Mouse (Mus musculus) adrenal gland, postnatal 10 days (tissue): Measurements from ENCODE around the gene Htra1. TPM values are rescaled to one million over a fixed set of nuclear protein-coding genes. Genes with fewer than 3 reads are reported as not detected.

Experiments
- DNase-seq: peaks from one replicate; pipeline ENCODE4 v3.0.0; 2021; ENCODE audit warnings: mixed read lengths
- long read RNA-seq, 2 experiments: library from polyadenylated mRNA; stranded (forward); transcript quantifications; one replicate each; pipeline ENCODE4 v2.0.0; 2021
- total RNA-seq, 2 experiments: library from RNA; stranded (reverse); gene quantifications; 2 replicates each; pipeline ENCODE4 v1.2.3; 2021

Htra1 gene
- 10 to 100 TPM; 76.1 to 89.5 TPM for total RNA-seq
- long read RNA-seq, experiment 1, transcript Htra1-201 (9 exons, 2,041 nt) = major isoform, 325 of 343 reads
- long read RNA-seq, experiment 1, partial matches to known transcripts = 9 of 343 reads
- long read RNA-seq, experiment 1, other reads (novel, unspliced or antisense) = 9 of 343 reads
- long read RNA-seq, experiment 2, transcript Htra1-201 (9 exons, 2,041 nt) = major isoform, 133 of 139 reads
- long read RNA-seq, experiment 2, partial matches to known transcripts = 1 of 139 reads
- long read RNA-seq, experiment 2, other reads (novel, unspliced or antisense) = 5 of 139 reads

DNA sequence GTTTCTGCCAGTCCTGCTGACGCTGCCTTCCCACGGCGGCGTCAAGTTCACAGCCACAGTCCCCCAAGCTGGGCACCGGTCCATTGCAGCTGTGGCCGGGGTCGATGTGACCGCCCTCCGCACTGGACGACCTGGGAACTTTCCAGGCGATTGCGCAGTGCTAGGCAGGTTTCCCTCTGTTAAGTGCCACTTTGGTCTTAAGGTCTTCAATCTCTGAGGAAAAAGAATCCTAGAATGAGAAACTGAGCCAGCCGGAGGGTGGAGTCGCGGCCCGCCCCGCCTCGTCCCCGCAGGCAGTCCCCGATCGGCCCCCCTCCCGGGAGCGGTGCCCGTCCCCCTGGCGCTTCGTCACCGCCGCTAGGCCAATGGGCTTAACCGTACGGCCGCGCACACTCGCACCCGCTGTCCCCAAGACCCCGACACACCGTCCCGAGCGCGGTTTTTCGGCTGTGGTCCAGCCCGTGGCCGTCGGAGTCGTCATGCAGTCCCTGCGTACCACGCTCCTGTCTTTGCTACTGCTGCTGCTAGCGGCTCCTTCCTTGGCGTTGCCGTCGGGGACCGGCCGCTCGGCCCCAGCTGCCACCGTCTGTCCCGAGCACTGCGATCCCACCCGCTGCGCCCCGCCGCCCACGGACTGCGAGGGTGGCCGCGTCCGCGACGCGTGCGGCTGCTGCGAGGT, at the start of gene Htra1:
Htra1 (plus strand) TSS at position 319 of the 679 bp plus-strand sequence.
- DNase-seq = peak; percentile 91

- no peak for DNase-seq
Measured at GRCm38 (mm10) chr7:130886246-130886645, 49.7 kb upstream of the Htra1 start.

- no peak for DNase-seq
Measured at GRCm38 (mm10) chr7:130887946-130888345, 48.0 kb upstream of the Htra1 start.

- no peak for DNase-seq
Measured at GRCm38 (mm10) chr7:130890871-130891270, 45.0 kb upstream of the Htra1 start.

GRCm38 (mm10) chr7:130892973-130893372, 42.9 kb upstream of the Htra1 start:
- DNase-seq = peak; percentile 14

DNA sequence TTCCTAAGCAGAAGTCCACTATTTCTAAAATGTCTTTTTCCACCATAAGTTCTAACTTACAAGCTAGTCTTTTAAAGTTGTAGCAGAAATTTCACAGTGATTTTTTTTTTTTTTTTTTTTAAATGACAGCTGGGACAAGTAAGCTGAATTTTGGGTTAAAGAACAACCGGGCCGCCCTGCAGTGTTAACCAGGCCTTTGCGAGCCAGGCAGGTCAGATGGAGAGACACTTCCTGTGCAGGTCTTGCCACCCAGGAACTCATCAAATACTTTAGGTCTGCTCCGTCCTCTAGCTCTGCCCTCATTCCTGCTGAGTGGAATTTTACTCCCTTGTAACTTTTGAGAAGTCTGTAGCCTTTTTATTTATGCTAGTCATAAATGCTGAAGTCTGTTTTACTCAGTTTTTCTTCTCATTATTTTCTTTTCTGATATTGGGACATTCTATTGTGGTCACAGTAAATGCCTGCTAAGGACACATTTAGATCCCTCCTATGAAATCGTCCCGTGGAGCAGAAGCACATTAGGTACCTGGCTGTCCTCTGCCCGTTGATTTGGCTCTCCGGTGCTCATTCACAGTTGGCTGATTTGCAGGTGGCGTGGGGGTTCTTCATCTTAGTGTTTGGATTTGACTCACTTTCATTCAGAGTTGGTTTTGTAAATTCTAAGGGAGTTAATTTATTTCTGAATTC, 40.8 kb upstream of the Htra1 start:
- DNase-seq = no peak

- no peak for DNase-seq
Measured at GRCm38 (mm10) chr7:130895618-130895945, 40.3 kb upstream of the Htra1 start.

GRCm38 (mm10) chr7:130896064-130896463, 39.8 kb upstream of the Htra1 start:
- no peak for DNase-seq

- no peak for DNase-seq
Measured at GRCm38 (mm10) chr7:130897201-130897600, 38.7 kb upstream of the Htra1 start.

DNA sequence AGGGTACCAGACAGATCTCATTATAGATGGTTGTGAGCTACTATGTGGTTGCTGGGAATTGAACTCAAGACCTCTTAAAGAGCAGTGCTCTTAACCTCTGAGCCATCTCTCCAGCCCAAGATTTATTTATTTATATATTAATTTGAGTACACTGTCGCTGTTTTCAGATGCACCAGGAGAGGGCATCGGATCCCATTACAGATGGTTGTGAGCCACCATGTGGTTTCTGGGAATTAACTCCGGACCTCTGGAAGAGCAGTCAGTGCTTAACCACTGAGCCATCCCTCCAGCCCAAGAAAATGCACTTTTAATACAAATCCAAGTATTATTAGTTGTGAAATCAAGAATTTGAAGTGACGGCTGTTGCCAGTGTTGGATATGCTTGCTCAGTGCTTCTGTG, 37.5 kb upstream of the Htra1 start:
- DNase-seq = no peak

DNA sequence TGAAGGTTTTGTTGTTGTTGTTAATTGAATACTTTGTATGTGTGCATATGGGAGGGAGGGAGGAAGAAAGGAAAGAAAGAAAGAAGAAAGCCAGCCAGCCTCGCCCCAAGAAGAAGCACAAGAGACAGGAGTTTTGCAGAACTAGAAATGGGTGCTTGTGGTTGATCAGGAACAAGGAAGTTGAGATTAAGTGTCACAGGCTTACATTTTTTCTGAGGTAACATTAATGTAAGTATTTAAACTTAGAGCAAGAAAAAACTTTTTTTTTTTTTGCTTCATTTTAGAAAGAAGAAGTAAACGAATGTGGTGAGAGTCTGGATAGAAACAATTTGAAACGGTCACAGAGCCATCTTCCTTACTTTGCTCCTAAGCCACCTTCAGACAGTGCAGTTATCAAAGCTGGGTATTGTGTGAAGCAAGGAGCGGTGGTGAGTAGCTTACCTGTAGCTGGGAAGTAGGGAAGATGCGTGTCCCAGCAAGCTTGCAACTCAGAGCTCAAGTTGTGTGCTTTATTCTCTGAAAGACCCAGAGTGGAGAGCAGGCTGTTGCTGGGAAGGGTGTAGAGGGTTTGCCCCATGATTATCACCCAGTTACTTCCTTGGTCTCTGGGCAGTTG, 35.6 kb upstream of the Htra1 start:
- no peak for DNase-seq

- no peak for DNase-seq
Measured at GRCm38 (mm10) chr7:130902929-130903328, 33.0 kb upstream of the Htra1 start.

GRCm38 (mm10) chr7:130903505-130904074, 32.3 kb upstream of the Htra1 start:
- no peak for DNase-seq

DNA sequence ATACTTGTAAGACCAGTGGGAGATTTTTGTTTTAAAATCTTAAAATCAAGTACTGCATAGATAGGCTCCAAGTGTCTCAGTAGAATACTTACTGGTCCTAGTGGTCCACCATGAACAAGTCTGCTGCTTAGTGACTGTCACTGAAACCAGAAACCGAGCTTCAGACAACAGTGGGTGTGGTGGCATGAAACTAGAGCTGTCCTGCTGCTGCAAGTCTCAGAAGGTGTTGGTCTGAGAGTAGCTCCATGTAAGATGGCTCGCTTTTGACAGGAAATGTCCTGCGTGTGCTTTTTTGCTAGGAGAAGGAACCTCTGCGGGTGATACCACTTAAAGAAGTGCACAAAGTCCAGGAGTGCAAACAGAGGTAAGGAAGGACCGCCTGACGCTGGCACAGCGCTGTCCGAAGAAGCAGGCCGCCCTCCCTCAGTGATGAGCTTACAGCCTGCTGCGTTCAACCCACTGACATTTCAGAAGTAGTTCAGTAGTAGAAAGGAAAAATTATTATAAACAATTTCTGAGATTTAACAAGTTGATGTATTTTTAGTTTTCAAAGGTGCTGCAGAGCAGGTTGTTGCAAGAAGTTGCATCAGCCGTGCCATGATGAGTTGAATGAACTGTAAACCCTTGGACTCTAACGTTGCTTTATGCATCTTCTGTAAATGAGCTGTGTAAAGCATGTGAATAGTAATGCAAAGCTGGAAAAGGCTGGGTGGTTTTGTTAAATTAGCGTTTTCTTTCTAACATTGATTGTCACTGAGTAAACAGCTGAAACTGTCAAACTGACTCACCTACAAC, 31.1 kb upstream of the Htra1 start:
- no peak for DNase-seq

DNA sequence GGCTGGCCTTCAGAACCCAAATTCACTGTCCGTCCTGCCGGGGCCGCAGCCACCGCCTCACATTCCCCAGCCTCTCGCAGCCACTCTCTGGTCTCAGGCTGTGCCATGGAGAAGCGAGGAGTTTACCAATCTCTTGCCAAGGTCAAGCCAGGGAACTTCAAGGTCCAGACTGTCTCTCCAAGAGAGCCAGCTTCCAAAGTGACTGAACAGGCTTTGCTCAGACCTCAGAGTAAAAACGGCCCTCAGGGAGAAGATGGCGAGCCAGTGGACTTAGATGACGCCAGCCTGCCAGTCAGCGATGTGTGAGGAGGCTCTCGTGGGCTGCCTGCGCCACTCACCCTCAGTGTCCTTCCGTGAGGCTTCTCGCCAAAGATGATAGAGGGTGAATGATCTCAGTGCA, 25.1 kb upstream of the Htra1 start:
- peak; percentile 69 for DNase-seq

DNA sequence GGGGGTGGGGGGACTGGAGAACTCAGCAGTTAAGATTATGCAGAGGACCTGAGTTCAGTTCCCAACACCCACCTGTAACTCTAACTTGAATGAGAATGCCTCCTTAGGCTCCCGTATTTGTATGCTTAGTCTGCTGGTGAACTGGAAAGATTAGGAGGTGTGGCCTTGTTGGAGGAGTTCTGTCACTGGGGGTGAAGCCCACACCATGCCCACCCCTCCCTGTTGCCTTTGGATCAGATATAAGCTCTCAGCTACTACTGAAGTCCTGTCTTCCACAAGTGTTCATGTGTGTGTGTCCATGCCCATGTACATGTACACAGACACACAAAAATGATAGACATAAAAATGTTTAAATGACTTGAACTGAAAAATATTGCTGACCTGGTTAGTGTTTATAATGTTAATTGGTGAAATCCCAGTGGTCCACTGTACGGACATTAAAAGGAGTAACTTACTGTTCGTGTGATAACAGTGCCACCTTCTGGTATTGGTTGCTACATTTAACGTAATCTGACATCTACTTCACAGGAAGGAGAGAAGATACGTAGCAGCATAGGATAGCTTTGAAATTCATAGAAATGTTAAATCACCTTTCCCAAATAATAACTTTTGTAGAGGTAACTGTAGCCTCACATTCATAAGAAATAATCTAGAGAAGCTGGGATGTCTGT, 21.1 kb upstream of the Htra1 start:
- no peak for DNase-seq

- DNase-seq = no peak
Measured at GRCm38 (mm10) chr7:130918260-130918659, 17.7 kb upstream of the Htra1 start.

GRCm38 (mm10) chr7:130922981-130923731, 12.8 kb upstream of the Htra1 start:
- DNase-seq = peak; percentile 78

DNA sequence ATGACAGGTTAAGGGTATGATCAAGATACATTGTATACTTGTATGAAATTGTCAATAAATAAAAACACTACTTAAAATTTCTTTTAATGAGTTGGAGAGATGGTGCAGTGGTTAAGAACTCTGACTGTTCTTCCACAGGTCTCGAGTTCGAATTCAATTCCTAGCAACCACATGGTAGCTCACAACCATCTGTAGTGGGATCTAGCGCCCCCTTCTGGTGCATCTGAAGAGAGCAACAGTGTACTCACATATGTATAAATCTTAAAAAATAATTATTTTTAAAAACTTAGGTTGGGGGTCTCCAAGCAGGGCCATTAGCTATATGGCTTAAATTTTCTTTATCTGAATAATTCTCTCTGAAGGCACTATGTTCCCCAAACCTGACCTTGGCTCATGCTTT, 5.5 kb upstream of the Htra1 start:
- no peak for DNase-seq

DNA sequence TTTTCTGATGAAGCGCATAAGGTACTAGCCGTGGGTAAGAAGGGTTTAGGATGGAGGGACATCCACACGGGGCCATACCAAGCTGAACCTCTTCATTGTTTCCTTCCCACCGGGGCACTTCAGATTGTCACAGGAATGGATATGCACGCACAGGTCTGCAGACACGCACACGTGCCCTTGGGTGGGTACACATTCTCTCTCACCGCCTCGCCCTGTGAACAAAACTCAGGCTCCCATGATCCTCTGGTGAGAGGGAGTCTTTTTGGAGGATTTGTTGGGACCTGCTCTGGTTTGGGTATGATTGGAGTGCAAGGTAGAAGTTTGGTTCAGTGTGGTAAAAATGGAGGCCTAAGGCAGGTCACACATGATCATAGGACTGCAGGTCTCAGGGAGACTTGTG, 3.0 kb upstream of the Htra1 start:
- DNase-seq = no peak

GRCm38 (mm10) chr7:130934654-130935053, 1.3 kb upstream of the Htra1 start:
- no peak for DNase-seq
